Mouse (Mus musculus): ENCODE measurements at regions not wholly inside any gene's neighbourhood (a gene's known extent, or its start where the extent isn't known, plus 50 kb on each side); places are given as distances from the start of the nearest gene placed in this dataset.

DNA sequence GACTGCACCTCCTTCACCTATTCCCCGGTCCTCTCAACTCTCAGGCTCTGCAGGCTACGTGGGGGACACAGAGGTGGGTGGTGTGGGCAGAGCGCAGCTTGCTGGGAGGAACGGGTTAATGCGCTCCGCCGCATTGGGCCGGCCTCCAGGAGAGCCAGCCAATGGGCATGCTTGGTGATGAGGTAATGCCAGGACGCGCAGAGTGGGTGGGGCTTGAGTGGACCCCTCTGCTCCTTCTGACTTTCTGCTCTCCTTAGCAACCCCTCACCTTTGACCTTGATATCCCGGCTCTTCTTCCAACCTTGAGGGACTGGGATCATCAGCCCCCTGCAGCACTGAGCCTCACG, 85.2 kb downstream of the 1700001O22Rik start:
- 3% methylated on average over 12 of the region's 12 CpGs for WGBS
- DNase-seq (peak; percentile 96), ATAC-seq (ENCODE audit: insufficient read depth) (peak; percentile 62)
- H3K9ac ChIP-seq = peak overlapping the region; percentile 79
- peak overlapping the region; percentile 100 for H3K27ac ChIP-seq (ENCODE audit: low read depth)
- H3K4me1 ChIP-seq (ENCODE audit: insufficient read depth) = peaks cover 68% of the 10 kb centered on the region
- TF ChIP-seq CTCF (IDR thresholded peaks at IDR 0.05; ENCODE audit: low read depth) = no peak
- H3K36me3 ChIP-seq (ENCODE audit: insufficient read depth) = no peaks in the 10 kb centered on the region
- no peaks in the 10 kb centered on the region for H3K9me3 ChIP-seq (ENCODE audit: low read depth, low read length)
- H3K4me2 ChIP-seq = peak overlapping the region; percentile 86
- H3K27me3 ChIP-seq (ENCODE audit: insufficient read depth, low read length) = no peaks in the 10 kb centered on the region
- peak overlapping the region; percentile 38 for H3K4me3 ChIP-seq (ENCODE audit: low read depth, low read length)

GRCm38 (mm10) chr2:30717566-30718328, 85.7 kb downstream of the 1700001O22Rik start:
- peak; percentile 34 for DNase-seq
- no peak for ATAC-seq (ENCODE audit: insufficient read depth)
- Histone ChIP-seq H3K4me3 (ENCODE audit: low read depth, low read length) (peak overlapping the region; percentile 38; the same call in 1 of the 2 replicates), H3K9ac (peak overlapping the region; percentile 44), H3K27me3 (ENCODE audit: insufficient read depth, low read length) (no peaks in the 10 kb centered on the region), H3K27ac (ENCODE audit: low read depth) (peak overlapping the region; percentile 100), H3K9me3 (ENCODE audit: low read depth, low read length) (no peaks in the 10 kb centered on the region), H3K4me2 (peak overlapping the region; percentile 86), H3K36me3 (ENCODE audit: insufficient read depth) (no peaks in the 10 kb centered on the region), H3K4me1 (ENCODE audit: insufficient read depth) (peaks cover 68% of the 10 kb centered on the region)
- WGBS = 12% methylated on average over 16 of the region's 16 CpGs
- TF ChIP-seq CTCF (IDR thresholded peaks at IDR 0.05; ENCODE audit: low read depth) = no peak

GRCm38 (mm10) chr2:30716580-30717565, 86.6 kb downstream of the 1700001O22Rik start:
- Histone ChIP-seq H3K27me3 (ENCODE audit: insufficient read depth, low read length) (no peaks in the 10 kb centered on the region), H3K9ac (peak overlapping the region; percentile 44), H3K36me3 (ENCODE audit: insufficient read depth) (no peaks in the 10 kb centered on the region), H3K4me2 (peak overlapping the region; percentile 86), H3K9me3 (ENCODE audit: low read depth, low read length) (no peaks in the 10 kb centered on the region), H3K4me1 (ENCODE audit: insufficient read depth) (peaks cover 68% of the 10 kb centered on the region), H3K27ac (ENCODE audit: low read depth) (peak overlapping the region; percentile 100), H3K4me3 (ENCODE audit: low read depth, low read length) (peak overlapping the region; percentile 10)
- TF ChIP-seq CTCF (IDR thresholded peaks at IDR 0.05; ENCODE audit: low read depth) = peak; percentile 28; the same call in 1 of the 2 replicates
- DNase-seq (peak; percentile 77), ATAC-seq (ENCODE audit: insufficient read depth) (peak; percentile 3; the same call in 1 of the 2 replicates)
- WGBS = 2% methylated on average over 24 of the region's 24 CpGs

DNA sequence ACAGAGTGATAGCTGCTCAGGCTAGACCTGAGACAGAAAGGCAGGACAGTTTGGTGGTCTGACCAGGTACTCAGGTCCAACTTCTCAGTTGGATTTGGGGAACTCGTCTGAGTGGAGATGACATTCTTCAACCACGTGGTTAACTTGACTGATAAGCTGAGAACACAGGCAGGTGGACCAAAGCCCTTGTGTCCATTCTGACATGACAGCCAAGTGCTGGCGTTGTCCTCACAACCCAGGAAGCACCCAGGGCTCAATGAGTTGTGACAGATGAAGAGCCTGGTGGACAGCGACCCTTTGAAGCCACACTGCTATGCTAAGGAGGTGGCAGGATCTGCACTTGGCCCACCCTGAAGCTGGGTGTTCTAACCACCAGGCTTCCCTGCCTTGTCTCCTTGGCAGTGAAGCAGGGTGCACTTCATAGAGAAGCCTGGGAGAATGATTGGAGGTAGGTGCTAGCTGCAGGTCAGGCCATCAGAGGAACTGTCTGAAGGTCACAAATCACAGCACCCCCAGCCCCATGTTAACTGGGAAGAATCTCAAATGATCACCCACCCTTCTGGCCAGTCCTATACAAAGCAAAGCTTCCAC, 87.6 kb downstream of the 1700001O22Rik start:
- H3K9ac ChIP-seq = peak overlapping the region; percentile 44; the same call in 1 of the 2 replicates
- H3K4me2 ChIP-seq = peak overlapping the region; percentile 86; the same call in 1 of the 2 replicates
- TF ChIP-seq CTCF (IDR thresholded peaks at IDR 0.05; ENCODE audit: low read depth) = no peak
- no peaks in the 10 kb centered on the region for H3K27me3 ChIP-seq (ENCODE audit: insufficient read depth, low read length)
- 52% methylated on average over 4 of the region's 4 CpGs for WGBS
- peak overlapping the region; percentile 100 for H3K27ac ChIP-seq (ENCODE audit: low read depth)
- H3K36me3 ChIP-seq (ENCODE audit: insufficient read depth) = no peaks in the 10 kb centered on the region
- no peak for DNase-seq
- H3K9me3 ChIP-seq (ENCODE audit: low read depth, low read length) = no peaks in the 10 kb centered on the region
- no peak overlapping the region for H3K4me3 ChIP-seq (ENCODE audit: low read depth, low read length)
- peaks cover 72% of the 10 kb centered on the region for H3K4me1 ChIP-seq (ENCODE audit: insufficient read depth)
- ATAC-seq (ENCODE audit: insufficient read depth) = no peak

GRCm38 (mm10) chr2:30713535-30713934, 89.9 kb downstream of the 1700001O22Rik start:
- Histone ChIP-seq H3K36me3 (ENCODE audit: insufficient read depth) (no peaks in the 10 kb centered on the region), H3K27ac (ENCODE audit: low read depth) (peak overlapping the region; percentile 94; the same call in 1 of the 2 replicates), H3K4me2 (no peak overlapping the region), H3K9ac (no peak overlapping the region), H3K27me3 (ENCODE audit: insufficient read depth, low read length) (no peaks in the 10 kb centered on the region), H3K4me3 (ENCODE audit: low read depth, low read length) (no peak overlapping the region), H3K9me3 (ENCODE audit: low read depth, low read length) (no peaks in the 10 kb centered on the region), H3K4me1 (ENCODE audit: insufficient read depth) (peaks cover 66% of the 10 kb centered on the region)
- DNase-seq (no peak), ATAC-seq (ENCODE audit: insufficient read depth) (no peak)
- 5% methylated on average over 3 of the region's 3 CpGs for WGBS
- TF ChIP-seq CTCF (IDR thresholded peaks at IDR 0.05; ENCODE audit: low read depth) = no peak

GRCm38 (mm10) chr2:30712841-30713401, 90.5 kb downstream of the 1700001O22Rik start:
- peaks cover 64% of the 10 kb centered on the region for H3K4me1 ChIP-seq (ENCODE audit: insufficient read depth)
- 49% methylated on average over 9 of the region's 9 CpGs for WGBS
- H3K27ac ChIP-seq (ENCODE audit: low read depth) = peak overlapping the region; percentile 94
- ATAC-seq (ENCODE audit: insufficient read depth) = no peak
- no peaks in the 10 kb centered on the region for H3K27me3 ChIP-seq (ENCODE audit: insufficient read depth, low read length)
- TF ChIP-seq CTCF (IDR thresholded peaks at IDR 0.05; ENCODE audit: low read depth) = no peak
- H3K9me3 ChIP-seq (ENCODE audit: low read depth, low read length) = no peaks in the 10 kb centered on the region
- DNase-seq = no peak
- no peak overlapping the region for H3K4me3 ChIP-seq (ENCODE audit: low read depth, low read length)
- no peaks in the 10 kb centered on the region for H3K36me3 ChIP-seq (ENCODE audit: insufficient read depth)
- H3K9ac ChIP-seq = no peak overlapping the region
- no peak overlapping the region for H3K4me2 ChIP-seq
